Mouse (Mus musculus) kidney, postnatal 0 days (tissue): ENCODE measurements around the gene Vps37c. TPM values are rescaled to one million over a fixed set of nuclear protein-coding genes. Genes with fewer than 3 reads are reported as not detected.

Experiments used
- ATAC-seq: fragments of 200-750 bp; cut with Nextera tagmentation; replicated peaks from 2 replicates; pipeline ENCODE4 v1.8.0; 2017; ENCODE audit warnings: low read depth, moderate number of reproducible peaks, moderate TSS enrichment, moderate library complexity; ENCODE audit not compliant: low FRiP score
- DNase-seq: peaks from one replicate; pipeline ENCODE4 v3.0.0-alpha.2; 2016; ENCODE audit warnings: low spot score
- H3K27ac ChIP-seq: fragments of 300-500 bp; sonication (generic); 2 replicates; pipeline ENCODE4 v1.5.1; 2014; ENCODE audit warnings: mild to moderate bottlenecking
- H3K27me3 ChIP-seq: fragments of 300-500 bp; sonication (generic); 2 replicates; pipeline ENCODE4 v1.6.1; 2014; ENCODE audit warnings: low read length, mixed read lengths; ENCODE audit not compliant: insufficient read depth
- H3K36me3 ChIP-seq: fragments of 300-500 bp; sonication (generic); 2 replicates; pipeline ENCODE4 v1.6.1; 2014; ENCODE audit warnings: low read length, mixed read lengths; ENCODE audit not compliant: insufficient read depth
- H3K4me1 ChIP-seq: fragments of 300-500 bp; sonication (generic); replicated peaks from 2 replicates; pipeline ENCODE4 v1.6.1; 2014; ENCODE audit warnings: antibody characterized with exemption, low read length, mixed read lengths; ENCODE audit not compliant: insufficient read depth
- H3K4me2 ChIP-seq: fragments of 300-500 bp; sonication (generic); 2 replicates; pipeline ENCODE4 v1.6.1; 2014; ENCODE audit warnings: mild to moderate bottlenecking, low read length, moderate library complexity, mixed read lengths
- H3K4me3 ChIP-seq: fragments of 300-500 bp; sonication (generic); replicated peaks from 2 replicates; pipeline ENCODE4 v1.5.1; 2014; ENCODE audit warnings: low read depth, low read length
- H3K9ac ChIP-seq: fragments of 300-500 bp; sonication (generic); 2 replicates; pipeline ENCODE4 v1.6.1; 2014; ENCODE audit warnings: low read depth, low read length
- H3K9me3 ChIP-seq: fragments of 300-500 bp; sonication (generic); replicated peaks from 2 replicates; pipeline ENCODE4 v1.6.1; 2016; ENCODE audit warnings: low read length, inconsistent platforms, mixed read lengths
- CTCF ChIP-seq: IDR thresholded peaks from 2 replicates; pipeline ENCODE4 v1.5.1; 2016; ENCODE audit warnings: antibody characterized with exemption, low read depth, mild to moderate bottlenecking, moderate library complexity
- WGBS: fragments of 180-500 bp; shearing (Covaris S2); extraction: QIAGEN DNeasy Blood & Tissue Kit; methylation state at CpG from one replicate; pipeline ENCODE4 v1.1.7; 2014; 5-methylcytosine and 5-hydroxymethylcytosine counted together
- polyA plus RNA-seq: library from polyadenylated mRNA; unstranded; fragments of >200 nt; fragmentation: Nextera tagmentation; extraction: Ambion mirVana; gene quantifications from 2 replicates; pipeline ENCODE4 v1.2.1, GENCODE M21; 2015

Gene Vps37c
- polyA plus RNA-seq, 1 experiment from 2014 or later = 35.5 TPM

GRCm38 (mm10) chr19:10714682-10715475, 26.3 kb downstream of the Vps37c start:
- WGBS = 43% methylated on average over 4 of the region's 4 CpGs

GRCm38 (mm10) chr19:10715476-10715875, 26.9 kb downstream of the Vps37c start:
- Histone ChIP-seq H3K9me3 (no peaks in the 10 kb centered on the region), H3K9ac (no peak overlapping the region), H3K4me3 (no peak overlapping the region), H3K27ac (no peak overlapping the region), H3K36me3 (peaks cover 37% of the 10 kb centered on the region), H3K4me1 (peaks cover 10% of the 10 kb centered on the region; the same call in 1 of the 2 replicates), H3K4me2 (no peak overlapping the region), H3K27me3 (no peaks in the 10 kb centered on the region)
- DNase-seq (no peak), ATAC-seq (no peak)
- no peak for TF ChIP-seq CTCF
- 88% methylated on average over 6 of the region's 6 CpGs for WGBS

More at GRCm38 (mm10) chr19:10714682-10715475, 26.3 kb downstream of the Vps37c start:
- Histone ChIP-seq H3K27ac (no peak overlapping the region), H3K4me1 (peaks cover 4% of the 10 kb centered on the region; the same call in 1 of the 2 replicates), H3K4me2 (no peak overlapping the region), H3K4me3 (no peak overlapping the region), H3K36me3 (peaks cover 37% of the 10 kb centered on the region), H3K9ac (no peak overlapping the region), H3K27me3 (no peaks in the 10 kb centered on the region), H3K9me3 (no peaks in the 10 kb centered on the region)
- peak; percentile 90 for TF ChIP-seq CTCF
- peak; percentile 83 for DNase-seq
- 0 out of 2 replicates have a peak, but pooled peaks have one; percentile 44 for ATAC-seq

DNA sequence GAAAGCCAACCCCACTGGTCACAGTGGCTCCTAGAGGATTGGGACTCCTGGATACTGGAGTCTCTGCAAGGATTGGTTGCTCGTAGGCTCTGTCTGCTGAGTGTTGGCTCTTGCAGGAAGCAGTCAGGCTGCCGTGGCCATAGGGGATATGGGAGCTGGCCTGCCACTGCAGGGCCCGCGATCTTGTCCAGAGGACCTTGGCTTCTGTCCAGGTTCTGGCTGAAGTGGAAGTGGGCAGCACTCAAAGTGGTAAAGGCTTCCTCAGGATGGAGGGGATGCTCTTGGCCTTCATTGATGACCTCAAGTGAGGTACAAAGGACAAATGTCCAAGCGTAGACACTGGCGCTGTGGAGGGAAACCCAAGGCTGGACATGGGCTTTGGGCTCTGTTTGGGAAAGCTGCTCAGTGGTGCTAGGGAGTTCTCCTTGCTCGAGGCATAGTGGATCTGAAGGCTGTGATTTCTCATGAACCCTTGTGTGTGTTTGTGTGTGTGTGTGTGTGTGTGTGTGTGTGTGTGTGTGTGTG, 29.8 kb downstream of the Vps37c start:
- no peak overlapping the region for H3K27ac ChIP-seq
- DNase-seq = no peak
- H3K4me3 ChIP-seq = no peak overlapping the region
- H3K4me2 ChIP-seq = no peak overlapping the region
- no peaks in the 10 kb centered on the region for H3K9me3 ChIP-seq
- peaks cover 9% of the 10 kb centered on the region; the same call in 1 of the 2 replicates for H3K36me3 ChIP-seq
- 56% methylated on average over 7 of the region's 7 CpGs for WGBS
- no peak for TF ChIP-seq CTCF
- no peak for ATAC-seq
- peaks cover 15% of the 10 kb centered on the region for H3K4me1 ChIP-seq
- no peaks in the 10 kb centered on the region for H3K27me3 ChIP-seq
- no peak overlapping the region for H3K9ac ChIP-seq

GRCm38 (mm10) chr19:10719751-10720150, 31.2 kb downstream of the Vps37c start:
- Histone ChIP-seq H3K27ac (no peak overlapping the region), H3K9me3 (no peaks in the 10 kb centered on the region), H3K36me3 (no peaks in the 10 kb centered on the region), H3K27me3 (no peaks in the 10 kb centered on the region), H3K4me3 (no peak overlapping the region), H3K4me2 (no peak overlapping the region), H3K4me1 (peaks cover 17% of the 10 kb centered on the region), H3K9ac (no peak overlapping the region)
- 35% methylated on average over 2 of the region's 2 CpGs for WGBS
- no peak for DNase-seq
- no peak for TF ChIP-seq CTCF
- ATAC-seq = 0 out of 2 replicates have a peak, but pooled peaks have one; percentile 17

- 10% methylated on average over 3 of the region's 3 CpGs for WGBS
These were observed 32.0 kb downstream of the Vps37c start for GRCm38 (mm10) chr19:10720524-10720923.

DNA sequence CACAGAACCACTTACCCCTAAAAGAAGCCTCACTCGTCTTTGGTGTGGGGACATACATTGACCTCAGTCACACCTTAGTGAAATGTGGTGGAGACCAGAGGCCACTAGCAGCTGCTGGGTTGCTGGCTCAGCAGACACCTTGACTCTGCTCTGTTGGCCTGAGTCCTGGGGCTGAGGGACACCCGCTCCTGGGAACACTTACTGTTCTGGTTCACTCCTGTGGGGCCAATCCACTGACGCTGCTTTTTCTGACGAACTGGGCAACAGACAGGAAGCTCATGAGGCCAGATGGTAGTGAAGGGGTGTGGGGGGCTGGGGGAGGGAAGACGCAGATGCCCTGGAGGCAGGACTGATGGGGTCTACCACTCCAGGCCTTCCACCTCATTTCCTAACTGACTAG, 32.5 kb downstream of the Vps37c start:
- 45% methylated on average over 5 of the region's 5 CpGs for WGBS
- Histone ChIP-seq H3K27me3 (no peaks in the 10 kb centered on the region), H3K4me2 (no peak overlapping the region), H3K4me1 (peaks cover 17% of the 10 kb centered on the region), H3K9me3 (no peaks in the 10 kb centered on the region), H3K27ac (no peak overlapping the region), H3K9ac (no peak overlapping the region), H3K36me3 (no peaks in the 10 kb centered on the region), H3K4me3 (no peak overlapping the region)
- ATAC-seq (no peak), DNase-seq (no peak)
- TF ChIP-seq CTCF = no peak

More at GRCm38 (mm10) chr19:10720524-10720923, 32.0 kb downstream of the Vps37c start:
- ATAC-seq = no peak
- Histone ChIP-seq H3K27ac (no peak overlapping the region), H3K9ac (no peak overlapping the region), H3K4me2 (no peak overlapping the region), H3K36me3 (no peaks in the 10 kb centered on the region), H3K4me3 (no peak overlapping the region), H3K9me3 (no peaks in the 10 kb centered on the region), H3K4me1 (peaks cover 17% of the 10 kb centered on the region), H3K27me3 (no peaks in the 10 kb centered on the region)
- no peak for DNase-seq
- TF ChIP-seq CTCF = no peak
